Mouse (Mus musculus) bone marrow, adult 2 months (tissue): ENCODE data around the gene Cxcl17.

Source experiments
- CTCF ChIP-seq: fragments of 200-500 bp; IDR thresholded peaks from 2 replicates; pipeline ENCODE4 v1.5.1; 2011; ENCODE audit warnings: low read length, control low read depth; ENCODE audit not compliant: control insufficient read depth, insufficient read depth
- POLR2A ChIP-seq: fragments of 200-500 bp; IDR thresholded peaks from 2 replicates; pipeline ENCODE4 v1.6.1; 2011; ENCODE audit warnings: low read depth, mild to moderate bottlenecking, control low read depth, low read length, borderline replicate concordance; ENCODE audit not compliant: control insufficient read depth

DNA sequence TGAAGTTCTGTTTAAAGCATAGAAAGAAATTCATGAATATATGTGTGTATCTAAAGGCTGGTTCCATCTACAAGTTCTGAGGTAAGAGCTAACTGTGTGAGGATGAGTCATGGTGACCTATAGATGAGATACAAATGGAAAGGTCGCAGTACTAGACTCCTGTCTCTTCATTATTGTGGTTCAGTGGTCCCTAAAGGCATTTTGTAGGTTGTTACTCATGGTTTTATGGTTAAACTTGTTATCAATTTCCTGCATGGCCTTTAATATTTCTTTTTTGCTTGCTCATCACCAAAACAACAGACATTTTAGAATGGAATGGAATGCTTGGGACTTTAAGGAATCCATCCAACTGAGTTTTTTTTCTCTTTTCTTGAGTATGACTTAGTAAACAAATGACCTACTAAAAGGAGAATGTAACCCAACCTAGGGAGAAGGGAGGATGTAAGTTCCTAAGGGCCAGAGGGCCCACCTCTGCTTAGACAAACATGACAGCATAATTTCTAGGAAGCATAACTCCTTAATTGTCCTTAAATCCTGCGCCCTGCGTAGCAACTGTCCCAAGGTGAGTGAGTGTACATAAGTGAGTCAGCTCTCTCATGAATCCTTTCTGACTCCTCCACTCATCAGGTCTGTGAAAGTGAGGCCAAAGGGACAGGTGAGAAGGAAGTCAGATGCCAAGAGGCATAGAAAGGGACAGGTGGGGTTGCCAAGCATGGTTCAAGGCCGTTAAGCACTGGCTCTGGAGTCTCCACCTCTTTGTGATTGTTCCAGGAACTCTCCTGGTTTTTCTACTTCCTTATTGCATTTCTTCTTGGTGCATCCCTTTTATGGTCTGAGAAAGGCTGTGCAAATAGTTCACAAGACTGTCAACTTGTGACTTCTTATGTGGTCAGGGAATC is 17.4 kb upstream of the Cxcl17 start:
- no peak for TF ChIP-seq POLR2A
- TF ChIP-seq CTCF = no peak
